Mouse (Mus musculus): ENCODE measurements at regions not wholly inside any gene's neighbourhood (a gene's known extent, or its start where the extent isn't known, plus 50 kb on each side); places are given as distances from the start of the nearest gene placed in this dataset.
"Not testable (repeated sequence)": the region's sequence is repeated elsewhere in the genome, so short reads cannot be mapped to it uniquely, and the experiment has no call there.

DNA sequence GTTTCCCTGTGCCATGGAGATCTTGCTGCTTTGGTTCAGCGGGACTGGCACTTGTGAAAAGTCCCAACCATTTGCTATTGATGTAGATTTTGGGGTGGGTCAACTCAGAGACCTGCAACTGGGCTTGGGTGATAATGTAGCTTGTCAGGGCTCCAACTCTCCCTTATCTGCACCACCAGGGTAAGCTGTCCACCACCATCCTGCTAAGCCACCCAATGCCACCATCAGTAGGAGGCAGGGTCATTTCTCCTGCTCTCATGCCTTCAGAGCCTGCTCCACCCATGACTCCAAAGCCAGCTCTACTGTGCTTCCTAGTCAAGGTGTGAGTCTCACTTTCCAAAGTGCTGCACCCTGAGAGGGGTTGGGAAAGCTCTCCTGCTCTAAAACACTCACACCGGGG is 776.2 kb downstream of the Diaph2 start:
- DNase-seq = no peak

- DNase-seq = no peak
Observed at GRCm38 (mm10) chrX:130533171-130534156, 783.9 kb downstream of the Diaph2 start.

GRCm38 (mm10) chrX:130538771-130539170 is 789.2 kb downstream of the Diaph2 start:
- not testable (repeated sequence) for DNase-seq

DNA sequence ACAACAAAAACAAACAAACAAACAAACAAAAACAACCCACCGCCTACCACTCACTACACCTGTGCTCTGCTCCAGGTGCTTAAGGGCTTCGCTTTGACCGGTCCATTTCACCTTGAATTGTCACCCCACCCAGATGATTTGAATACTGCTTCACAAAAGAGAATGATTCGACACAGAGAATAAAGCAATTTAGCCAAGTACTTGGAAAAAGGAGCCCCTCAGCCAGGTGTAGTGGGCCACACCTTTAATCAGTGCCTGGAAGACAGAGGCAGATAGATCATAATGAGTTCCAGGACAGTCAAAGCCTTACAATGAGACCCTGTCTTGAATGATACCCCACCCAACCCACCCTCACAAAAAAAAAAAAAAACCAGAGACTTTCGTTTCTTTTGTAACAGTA is 798.5 kb downstream of the Diaph2 start:
- no peak for DNase-seq

DNA sequence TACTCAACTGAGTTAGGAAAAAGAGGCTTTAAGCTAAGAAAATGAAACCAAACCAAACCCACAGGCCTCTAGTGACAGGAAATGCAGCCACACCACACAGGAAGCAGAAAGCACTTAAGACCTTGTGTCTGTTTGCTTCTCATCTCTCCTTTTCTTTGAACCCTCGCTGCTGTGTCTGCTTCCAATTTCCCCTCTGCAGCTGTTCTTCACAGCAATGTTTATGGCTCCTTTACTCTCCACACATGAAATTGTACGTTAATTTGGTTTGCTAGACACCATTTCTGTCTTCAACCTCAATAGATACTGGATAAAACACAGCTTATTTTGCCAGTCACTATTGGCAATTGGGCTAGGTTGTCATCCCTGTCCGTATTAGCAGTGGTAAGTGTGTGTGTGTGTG is 799.7 kb downstream of the Diaph2 start:
- DNase-seq = peak; percentile 33

- DNase-seq = no peak
Observed at GRCm38 (mm10) chrX:130549925-130550324, 800.4 kb downstream of the Diaph2 start.

DNA sequence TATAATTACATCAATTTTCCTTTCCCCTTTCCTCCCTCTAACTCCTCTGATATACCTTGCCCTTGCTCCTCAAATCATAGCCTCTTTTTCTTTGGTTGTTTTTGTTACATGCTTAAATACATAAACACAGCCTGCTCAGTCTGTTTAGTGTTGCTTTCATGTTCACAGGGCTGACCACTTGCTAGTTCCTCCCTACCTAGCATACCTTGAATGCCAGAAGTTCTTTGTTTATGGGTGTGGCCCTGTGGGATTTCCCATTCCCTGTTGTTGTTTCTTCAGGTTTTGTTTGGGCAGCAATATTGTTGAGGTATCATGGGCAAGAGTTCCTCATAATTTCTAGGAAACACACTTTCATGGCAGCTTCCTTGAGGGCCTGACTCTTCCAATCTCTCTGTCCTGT is 807.7 kb downstream of the Diaph2 start:
- no peak for DNase-seq

- no peak for DNase-seq
Observed at GRCm38 (mm10) chrX:130577706-130578105, 828.2 kb downstream of the Diaph2 start.

DNA sequence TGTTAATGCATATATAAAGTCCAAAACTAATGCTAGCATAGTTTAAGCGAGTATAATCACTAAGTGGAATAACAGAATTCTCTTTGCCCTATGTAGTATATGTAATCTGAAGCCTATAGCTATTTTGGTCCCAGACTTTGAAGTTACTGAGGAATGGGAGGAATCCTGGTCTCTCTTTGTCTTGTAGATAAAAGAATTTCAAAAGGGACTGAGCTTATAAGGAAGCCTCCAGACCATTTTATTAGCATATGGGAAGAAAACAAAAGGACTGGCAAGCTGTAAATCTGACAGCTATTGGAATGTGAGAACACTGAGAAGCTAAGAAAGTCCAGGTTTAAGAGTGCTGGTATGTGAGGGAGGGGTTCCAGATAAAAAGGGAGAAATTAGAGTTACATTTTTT is 847.1 kb downstream of the Diaph2 start:
- no peak for DNase-seq

DNA sequence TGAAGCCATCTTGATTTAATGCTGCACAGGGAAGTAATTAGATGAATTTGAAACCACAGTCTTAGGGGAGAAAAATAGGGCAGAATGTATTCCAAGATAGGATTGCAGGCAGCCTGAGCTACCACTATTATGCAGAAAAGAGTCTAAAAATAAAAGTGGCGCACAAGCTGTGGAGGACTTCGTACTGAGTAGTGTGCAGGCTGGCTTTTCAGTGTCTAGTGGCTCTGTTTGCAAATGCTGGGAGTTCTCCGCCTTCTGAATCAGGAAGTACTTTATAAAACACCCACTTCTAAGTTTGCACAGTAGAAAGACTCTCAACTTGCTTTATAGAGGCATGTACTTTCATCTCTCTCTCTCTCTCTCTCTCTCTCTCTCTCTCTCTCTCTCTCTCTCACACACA is 852.4 kb downstream of the Diaph2 start:
- DNase-seq = no peak

GRCm38 (mm10) chrX:130638513-130638912 is 889.0 kb downstream of the Diaph2 start:
- DNase-seq = no peak

DNA sequence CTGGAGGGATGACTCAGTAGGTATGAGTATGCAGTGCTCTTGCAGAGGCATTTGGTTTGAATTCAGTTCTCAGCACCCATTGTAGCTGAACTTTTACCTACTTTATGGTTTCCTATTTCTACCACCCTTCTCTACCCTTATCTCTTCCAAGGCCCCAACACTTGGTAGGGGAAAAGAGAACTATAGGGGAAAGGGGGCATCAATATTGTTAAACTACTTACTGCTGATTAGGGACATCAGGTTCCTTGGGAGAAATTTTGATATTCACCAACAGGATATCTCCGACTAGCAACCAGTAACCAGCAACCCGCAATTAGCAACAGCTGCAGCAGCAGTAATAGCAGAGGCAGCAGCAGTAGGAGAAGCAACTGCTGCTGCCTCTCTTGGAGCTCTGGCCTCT is 906.3 kb downstream of the Diaph2 start:
- DNase-seq = no peak

DNA sequence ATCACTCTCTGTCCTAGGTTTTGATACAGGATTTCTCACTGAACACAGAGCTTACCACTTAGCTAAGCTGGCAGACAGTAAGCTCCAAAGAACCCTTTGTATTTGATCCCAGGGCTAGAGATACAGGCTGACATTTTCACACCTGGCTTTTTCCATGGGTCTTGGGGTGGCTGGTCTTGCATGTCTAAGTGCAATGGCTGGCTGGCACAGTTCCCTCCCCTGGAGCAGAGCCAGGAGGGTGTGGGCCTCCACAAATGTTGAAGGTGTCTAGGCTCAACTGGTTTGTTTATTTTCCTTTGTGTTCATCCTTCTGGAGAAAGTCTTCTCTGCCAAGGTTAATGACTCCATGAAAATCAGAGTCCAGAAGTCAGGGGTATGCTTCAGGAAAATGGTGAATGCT is 934.8 kb downstream of the Diaph2 start:
- DNase-seq = no peak

- no peak for DNase-seq
Observed at GRCm38 (mm10) chrX:130708929-130709328, 959.4 kb downstream of the Diaph2 start.

- not testable (repeated sequence) for DNase-seq
Observed at GRCm38 (mm10) chrX:130744132-130744531, 994.6 kb downstream of the Diaph2 start.
